Mouse (Mus musculus): ENCODE measurements around the gene Spsb3. TPM values are rescaled to one million over a fixed set of nuclear protein-coding genes. Genes with fewer than 3 reads are reported as not detected.
A peak's percentile ranks its signal among the peaks of the same experiment; 100 is the strongest.

Spsb3 gene
- total RNA-seq, 1 experiment from 2014 or later = 30.9 TPM

DNA sequence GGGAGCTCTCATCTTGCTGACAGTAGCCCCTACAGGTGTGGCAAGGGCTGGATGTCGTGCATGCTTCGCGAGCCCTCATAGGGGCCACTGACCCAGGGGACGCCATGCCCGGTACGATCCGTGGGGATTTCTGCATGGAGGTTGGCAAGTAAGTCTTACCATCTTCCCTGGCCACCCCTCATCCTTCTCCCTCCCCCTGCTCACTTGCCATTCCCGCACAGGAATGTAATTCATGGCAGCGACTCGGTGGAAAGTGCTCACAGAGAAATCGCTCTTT, 10.5 kb downstream of the Spsb3 start:
- DNase-seq = no peak

DNA sequence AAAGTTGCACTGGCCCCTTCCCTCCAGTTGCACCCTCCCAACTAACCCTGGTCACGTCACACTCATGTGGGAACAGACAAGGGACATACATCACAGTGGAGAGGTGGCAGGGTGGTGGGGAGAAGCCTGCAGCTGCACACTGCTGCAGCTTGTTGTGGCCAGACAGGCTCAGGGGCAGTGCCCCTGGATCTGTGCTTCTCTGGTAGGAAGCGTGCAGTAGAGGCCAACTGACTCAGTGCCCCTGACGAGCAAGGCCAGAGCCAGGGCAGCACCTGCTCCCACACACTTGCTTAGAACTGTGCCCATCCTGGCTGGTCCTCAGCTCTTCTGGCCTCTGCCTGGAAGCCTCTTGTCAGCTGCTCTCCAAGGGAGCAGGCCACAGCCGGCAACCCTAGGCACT, 11.2 kb downstream of the Spsb3 start:
- peak; percentile 50 for DNase-seq

- DNase-seq = no peak
These were observed 11.8 kb downstream of the Spsb3 start for GRCm38 (mm10) chr17:24898041-24898854.

DNA sequence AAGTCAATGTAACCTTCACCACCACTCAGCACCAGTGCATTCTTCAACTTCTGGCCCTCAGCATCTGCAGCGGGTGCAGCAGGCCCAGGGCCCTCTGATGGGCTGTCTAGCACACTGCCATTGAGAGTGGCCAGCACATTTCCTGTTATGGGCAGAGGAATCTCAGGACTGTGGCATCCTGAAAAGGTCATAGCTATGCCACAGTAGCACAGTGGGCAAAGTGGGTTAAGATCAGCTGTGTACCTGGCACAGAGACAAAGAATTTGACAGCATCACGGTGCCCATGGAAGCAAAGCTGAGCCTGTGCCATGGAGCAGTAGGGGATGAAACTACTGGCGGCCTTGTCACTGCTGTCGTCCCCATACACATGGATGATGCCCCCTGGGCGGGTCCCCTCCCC, 12.7 kb downstream of the Spsb3 start:
- DNase-seq = no peak

DNA sequence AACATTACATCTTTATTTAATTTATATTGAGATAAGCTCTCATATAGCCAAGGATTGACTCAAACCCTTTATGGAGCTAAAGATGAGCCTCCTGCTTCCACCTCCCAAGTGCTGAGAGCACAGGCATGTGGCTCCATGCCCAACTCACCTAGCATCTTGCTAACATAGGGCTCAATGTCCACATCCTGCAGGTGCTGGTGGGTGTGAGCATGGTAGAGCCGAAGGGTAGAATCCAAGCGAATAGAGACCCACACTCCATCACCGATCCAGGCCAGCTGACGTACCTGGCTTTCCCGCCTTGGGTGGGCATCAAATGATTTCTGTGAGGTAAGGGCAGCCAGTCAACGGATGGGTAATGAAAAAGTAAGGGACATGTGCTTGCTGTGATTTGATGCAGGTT, 13.6 kb downstream of the Spsb3 start:
- DNase-seq = no peak

DNA sequence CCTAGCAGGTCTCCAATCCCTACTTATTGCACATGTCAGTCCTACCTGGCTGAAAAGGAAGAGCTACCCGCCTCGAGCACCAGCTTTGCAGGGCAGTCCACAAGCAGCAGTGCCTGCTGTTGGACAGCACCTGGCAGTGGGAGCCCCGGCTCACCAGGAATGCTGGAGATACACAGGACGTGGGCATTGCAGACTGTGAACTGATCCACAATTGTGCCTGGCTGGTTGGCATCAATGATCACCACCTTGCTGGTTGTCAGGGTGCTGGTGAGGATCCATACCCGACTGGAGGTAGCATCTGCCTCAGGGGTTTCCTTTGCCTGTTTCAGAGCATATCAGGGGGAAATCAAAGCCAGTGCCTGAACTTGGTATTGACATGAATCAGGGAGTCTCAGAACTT, 15.7 kb downstream of the Spsb3 start:
- DNase-seq = no peak

GRCm38 (mm10) chr17:24902671-24903474, 16.4 kb downstream of the Spsb3 start:
- peak; percentile 47 for DNase-seq

DNA sequence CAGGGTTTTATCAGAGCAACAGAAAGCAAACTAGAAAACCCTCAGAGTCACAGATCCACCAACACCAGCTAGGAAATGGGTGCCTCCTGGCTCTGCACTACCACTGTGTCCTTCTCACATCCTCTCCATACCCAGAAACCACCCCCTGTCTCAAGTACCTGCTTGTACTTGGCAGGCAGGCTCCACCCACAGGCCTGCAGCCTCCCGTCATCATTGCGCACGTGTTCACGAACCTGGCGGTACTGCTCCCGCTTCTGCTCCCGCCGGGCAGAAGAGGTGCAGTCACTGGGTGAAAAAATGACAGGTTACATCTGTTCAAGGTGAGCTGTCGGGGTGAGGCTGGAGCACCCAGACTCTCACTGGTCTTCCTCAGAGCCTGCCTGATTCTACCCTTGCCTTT, 17.3 kb downstream of the Spsb3 start:
- DNase-seq = no peak

- DNase-seq = peak; percentile 67
These were observed 21.1 kb downstream of the Spsb3 start for GRCm38 (mm10) chr17:24907591-24907990.

DNA sequence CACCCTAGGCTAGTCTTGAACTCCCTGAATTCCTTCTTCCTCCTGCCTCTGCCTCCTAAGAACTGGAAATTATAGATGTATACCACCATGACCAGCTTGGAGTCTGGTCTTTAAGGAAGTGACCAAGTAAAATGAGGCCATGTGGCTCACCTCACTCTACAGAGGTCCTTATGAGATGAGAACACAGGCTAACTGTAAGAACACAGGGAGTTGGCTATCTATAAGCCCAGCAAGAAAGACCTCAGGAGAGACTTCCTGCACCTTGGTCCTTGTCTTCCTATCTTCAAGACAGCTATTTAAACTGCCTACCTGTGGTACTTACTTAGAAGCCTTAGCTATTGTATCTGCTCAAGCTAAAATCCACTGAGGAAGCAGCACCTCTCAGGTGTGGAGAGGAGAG, 27.5 kb downstream of the Spsb3 start:
- no peak for DNase-seq

DNA sequence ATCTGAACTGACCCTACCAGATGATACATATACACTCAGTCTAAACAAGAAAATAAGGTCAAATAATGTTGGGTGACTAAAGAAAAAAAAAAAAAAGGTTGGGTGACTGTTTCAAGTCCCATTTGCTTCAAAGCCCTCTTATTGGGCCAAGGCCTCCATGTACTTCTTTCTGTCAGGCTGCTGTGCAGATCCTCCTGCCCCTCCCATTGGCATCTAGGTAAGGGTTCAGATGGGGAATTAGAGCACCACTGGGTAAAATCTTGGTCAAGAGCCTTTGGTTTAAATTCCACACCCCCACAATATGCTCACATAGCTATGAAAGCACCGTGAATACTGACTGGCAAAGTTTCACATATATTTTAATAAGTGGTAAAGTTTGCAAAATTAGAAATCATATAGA, 36.8 kb downstream of the Spsb3 start:
- no peak for DNase-seq

DNA sequence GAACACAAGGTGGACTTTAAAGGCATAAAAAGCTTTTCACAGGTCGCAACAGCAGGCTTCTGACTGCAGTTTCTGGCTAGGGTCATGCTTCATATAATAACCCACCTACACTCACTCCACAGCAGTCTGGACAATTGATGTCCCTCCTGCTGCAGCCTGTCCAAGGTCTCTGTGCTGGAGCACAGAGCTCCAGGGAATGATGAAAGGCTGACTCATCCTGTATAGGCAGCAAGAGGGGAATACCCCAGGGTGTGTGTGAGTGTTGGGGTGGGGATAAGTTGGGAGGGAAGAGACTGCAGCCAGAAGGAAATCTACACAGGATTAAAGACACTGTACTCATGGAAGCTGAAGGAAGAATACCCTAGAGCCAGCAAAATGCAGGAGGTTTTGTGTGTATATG, 43.1 kb downstream of the Spsb3 start:
- peak; percentile 20 for DNase-seq

DNA sequence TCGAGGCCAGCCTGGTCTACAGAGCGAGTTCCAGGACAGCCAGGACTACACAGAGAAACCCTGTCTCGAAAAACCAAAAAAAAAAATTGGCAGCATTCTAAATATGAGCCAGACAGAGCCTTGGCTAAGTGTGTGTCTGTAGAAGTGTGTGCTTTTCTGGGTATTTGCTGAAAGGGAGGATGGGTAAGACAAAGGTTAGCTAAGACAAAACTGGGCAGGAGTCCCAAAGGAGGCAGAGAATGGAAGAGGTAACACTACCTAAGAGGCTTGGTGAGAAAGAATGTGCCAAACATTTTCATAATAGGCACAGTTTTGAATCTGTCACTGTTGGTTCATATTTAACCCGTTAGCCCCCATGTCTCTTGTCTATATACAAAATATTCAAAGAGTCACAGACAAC, 46.0 kb downstream of the Spsb3 start:
- DNase-seq = no peak

DNA sequence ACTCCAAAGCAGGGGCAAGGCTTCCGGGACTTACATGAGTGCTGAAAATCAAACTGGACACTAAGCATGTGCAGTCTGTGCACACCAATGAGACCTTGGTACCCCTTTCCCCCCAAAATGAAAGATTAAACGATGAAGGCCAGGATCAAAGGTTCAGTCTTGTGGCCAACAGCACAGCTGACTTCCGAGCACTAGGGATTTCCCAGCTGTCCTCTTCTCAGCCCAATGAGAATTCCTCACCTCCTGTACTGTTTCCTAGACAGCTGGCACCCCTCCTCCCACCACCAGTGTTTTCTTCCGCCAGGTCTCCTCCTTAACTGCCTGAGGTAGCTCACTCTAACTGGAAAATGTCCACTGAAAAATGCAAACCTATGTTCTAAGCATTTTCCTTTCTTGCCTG, 46.7 kb downstream of the Spsb3 start:
- no peak for DNase-seq

DNA sequence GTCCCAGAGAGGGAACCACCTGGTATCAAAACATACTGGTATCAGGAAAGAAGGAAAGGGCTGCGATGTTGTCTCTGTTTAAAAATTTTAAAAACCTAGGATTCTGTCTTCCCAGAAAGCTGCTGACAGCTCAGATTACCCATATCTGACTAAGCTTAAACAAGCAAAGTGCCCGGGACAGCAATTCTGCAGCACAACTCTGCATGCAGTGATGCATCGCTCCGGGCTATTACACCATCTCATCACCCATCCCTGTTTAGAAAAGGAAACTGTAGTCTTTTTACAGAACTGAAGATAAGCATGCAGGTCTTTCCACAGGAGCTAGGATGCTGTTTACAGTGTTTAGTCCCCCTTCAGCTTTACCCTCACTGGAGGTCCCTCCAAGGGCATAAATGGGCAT, 48.5 kb downstream of the Spsb3 start:
- DNase-seq = peak; percentile 15

GRCm38 (mm10) chr17:24935666-24936065, 49.2 kb downstream of the Spsb3 start:
- no peak for DNase-seq

DNA sequence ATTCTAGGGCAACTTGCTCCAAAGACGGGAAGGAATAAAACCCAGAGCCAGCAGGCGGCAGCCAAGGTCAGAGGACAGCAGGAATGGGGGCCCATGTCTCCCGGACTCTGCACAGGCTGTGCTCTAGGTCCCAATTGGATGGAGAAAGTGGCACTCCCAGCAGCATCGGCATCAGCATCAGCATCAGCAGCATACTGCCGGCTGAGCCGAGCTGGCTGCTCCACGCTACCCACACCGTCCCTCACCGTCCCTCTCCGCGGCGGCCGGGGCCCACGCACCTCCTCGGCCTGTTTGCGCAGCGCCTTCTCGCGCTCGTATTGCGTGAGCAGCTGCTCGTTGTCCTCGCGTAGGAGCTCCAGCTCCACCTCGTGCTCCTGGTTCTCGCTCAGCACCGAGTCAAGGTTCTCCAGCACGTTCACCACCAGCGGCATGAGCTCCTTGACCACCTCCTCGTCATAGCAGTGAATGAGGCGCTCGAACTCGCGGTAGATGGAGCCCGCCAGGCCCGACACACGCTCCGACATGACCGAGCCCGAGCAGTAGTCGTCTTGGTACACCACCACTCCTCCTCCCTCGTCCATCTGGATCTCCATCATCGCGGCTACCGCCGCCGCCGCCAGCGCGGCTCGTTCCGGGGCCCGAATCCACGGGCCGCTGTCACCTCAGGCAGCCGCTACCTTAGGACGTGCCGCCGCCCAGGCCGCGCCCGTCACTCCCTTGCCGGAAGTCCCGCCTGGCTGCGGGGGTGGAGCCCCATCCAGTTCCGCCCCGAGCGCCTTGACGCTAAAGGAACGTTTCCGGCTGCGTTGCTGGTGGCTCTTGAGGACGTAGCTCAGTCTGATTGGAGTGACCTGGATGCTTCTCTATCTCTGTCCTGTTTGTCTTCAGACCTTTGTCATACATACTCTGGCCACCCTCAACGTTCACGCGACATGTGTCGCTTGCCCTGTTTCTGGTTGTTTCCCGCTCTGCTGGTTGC, 50.1 kb downstream of the Spsb3 start, which contains the start of gene Mapk8ip3:
Mapk8ip3 (minus strand) TSS at position 719 of the 979 bp plus-strand sequence.
- peak; percentile 97 for DNase-seq

DNA sequence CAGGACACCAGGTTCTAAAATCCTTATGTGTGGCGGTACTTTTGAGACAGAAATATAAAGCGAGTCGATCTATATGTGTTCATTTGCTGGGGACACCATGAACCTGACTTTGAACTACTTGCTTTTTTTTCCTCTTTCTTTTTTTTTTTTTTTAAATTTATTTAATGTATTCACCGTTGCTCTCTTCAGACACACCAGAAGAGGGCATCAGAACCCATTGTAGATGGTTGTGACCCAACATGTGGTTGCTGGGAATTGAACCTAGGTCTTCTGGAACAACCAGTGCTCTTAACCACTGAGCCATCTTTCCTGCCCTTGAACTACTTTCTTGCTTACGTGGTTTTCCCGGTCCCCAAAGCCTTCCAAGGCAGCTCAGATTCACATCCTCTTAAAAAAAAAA, 50.8 kb downstream of the Spsb3 start:
- DNase-seq = no peak

Measured in adrenal gland, postnatal 25 days (tissue).